Mouse (Mus musculus) neural tube, embryonic 14.5 days (tissue): Measurements from ENCODE around the gene Anks1b. TPM values are rescaled to one million over a fixed set of nuclear protein-coding genes. Genes with fewer than 3 reads are reported as not detected.

Experiments used
- ATAC-seq: fragments of 200-750 bp; cut with Nextera tagmentation; 2 replicates; pipeline ENCODE4 v1.8.0; 2017; ENCODE audit warnings: low read depth, mild to moderate bottlenecking, moderate TSS enrichment, moderate library complexity
- H3K27ac ChIP-seq: fragments of 300-500 bp; sonication (generic); 2 replicates; pipeline ENCODE4 v1.5.1; 2014; ENCODE audit warnings: low read depth, mild to moderate bottlenecking, control low read depth, low read length, moderate library complexity, mixed read lengths
- H3K27me3 ChIP-seq: fragments of 300-500 bp; sonication (generic); 2 replicates; pipeline ENCODE4 v1.6.1; 2014; ENCODE audit warnings: low read length; ENCODE audit not compliant: control insufficient read depth, insufficient read depth
- H3K36me3 ChIP-seq: fragments of 300-500 bp; sonication (generic); 2 replicates; pipeline ENCODE4 v1.6.1; 2014; ENCODE audit warnings: low read length, mixed read lengths; ENCODE audit not compliant: control insufficient read depth, insufficient read depth
- H3K4me1 ChIP-seq: fragments of 300-500 bp; sonication (generic); 2 replicates; pipeline ENCODE4 v1.6.1; 2014; ENCODE audit warnings: low read length; ENCODE audit not compliant: control insufficient read depth, insufficient read depth
- H3K4me2 ChIP-seq: fragments of 300-500 bp; sonication (generic); 2 replicates; pipeline ENCODE4 v1.6.1; 2014; ENCODE audit warnings: mild to moderate bottlenecking, low read depth, low read length, control low read depth
- H3K4me3 ChIP-seq: fragments of 300-500 bp; sonication (generic); 2 replicates; pipeline ENCODE4 v1.5.1; 2014; ENCODE audit warnings: low read depth, low read length, control low read depth, mixed read lengths
- H3K9ac ChIP-seq: fragments of 300-500 bp; sonication (generic); replicated peaks from 2 replicates; pipeline ENCODE4 v1.6.1; 2014; ENCODE audit warnings: low read depth, mild to moderate bottlenecking, control low read depth, low read length, mixed read lengths
- H3K9me3 ChIP-seq: fragments of 300-500 bp; sonication (generic); 2 replicates; pipeline ENCODE4 v1.6.1; 2016; ENCODE audit warnings: low read length; ENCODE audit not compliant: control insufficient read depth
- WGBS: fragments of 180-500 bp; shearing (Covaris S2); extraction: QIAGEN DNeasy Blood & Tissue Kit; methylation state at CpG from one replicate; pipeline ENCODE4 v1.1.7; 2014; 5-methylcytosine and 5-hydroxymethylcytosine counted together
- polyA plus RNA-seq: library from polyadenylated mRNA; unstranded; fragments of >200 nt; fragmentation: Nextera tagmentation; extraction: Ambion mirVana; gene quantifications from 2 replicates; pipeline ENCODE4 v1.2.1, GENCODE M21; 2014

Anks1b gene
- polyA plus RNA-seq, 1 experiment from 2014 or later: 79.1 TPM

DNA sequence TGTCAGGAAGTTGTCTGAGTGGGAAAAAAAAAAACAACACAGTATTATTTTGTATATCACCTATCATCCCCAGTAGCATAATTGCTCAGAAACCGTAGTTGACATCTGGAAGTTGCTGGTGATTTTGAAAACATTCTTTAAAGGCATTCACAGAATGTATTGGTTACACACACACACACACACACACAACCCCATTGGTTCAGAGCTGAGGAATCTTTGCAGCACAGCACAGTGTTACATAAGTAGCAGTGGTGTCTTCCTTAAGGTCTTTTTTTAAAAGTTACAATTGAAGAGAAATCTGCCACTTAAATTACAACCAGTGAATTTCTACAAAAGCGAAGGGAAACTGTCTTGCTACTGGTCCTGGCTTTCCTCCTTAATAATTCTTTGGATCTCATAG, 969.1 kb downstream of the Anks1b start:
- Histone ChIP-seq H3K36me3 (no peaks in the 10 kb centered on the region), H3K9me3 (no peaks in the 10 kb centered on the region), H3K27me3 (no peaks in the 10 kb centered on the region), H3K4me2 (no peak overlapping the region), H3K4me3 (no peak overlapping the region), H3K9ac (no peak overlapping the region), H3K27ac (no peak overlapping the region), H3K4me1 (no peaks in the 10 kb centered on the region)
- ATAC-seq: no peak
- WGBS: 82% methylated on average over 2 of the region's 2 CpGs

DNA sequence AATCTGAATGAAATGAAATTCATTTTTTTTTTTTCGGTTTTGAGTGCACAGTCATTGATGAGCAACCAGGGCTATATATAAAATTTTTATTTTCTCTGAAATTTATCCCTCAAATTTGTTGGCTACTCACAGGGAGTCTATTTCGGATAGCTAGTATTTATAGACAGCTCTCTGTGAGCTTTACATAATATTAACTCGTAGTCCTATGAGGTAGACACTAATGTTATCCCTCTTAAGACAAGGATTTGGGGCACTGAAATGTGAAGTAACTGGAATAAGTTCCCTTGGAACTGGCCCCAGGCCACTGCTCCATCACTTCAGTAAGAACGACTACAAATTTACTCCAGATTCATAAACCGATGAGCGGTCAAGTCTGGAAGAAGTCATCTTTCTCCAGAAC, 977.8 kb downstream of the Anks1b start:
- Histone ChIP-seq H3K9ac (no peak overlapping the region), H3K4me2 (no peak overlapping the region), H3K9me3 (no peaks in the 10 kb centered on the region), H3K27me3 (no peaks in the 10 kb centered on the region), H3K4me1 (no peaks in the 10 kb centered on the region), H3K36me3 (no peaks in the 10 kb centered on the region), H3K4me3 (no peak overlapping the region), H3K27ac (no peak overlapping the region)
- WGBS: 87% methylated on average over 6 of the region's 6 CpGs
- ATAC-seq: no peak

DNA sequence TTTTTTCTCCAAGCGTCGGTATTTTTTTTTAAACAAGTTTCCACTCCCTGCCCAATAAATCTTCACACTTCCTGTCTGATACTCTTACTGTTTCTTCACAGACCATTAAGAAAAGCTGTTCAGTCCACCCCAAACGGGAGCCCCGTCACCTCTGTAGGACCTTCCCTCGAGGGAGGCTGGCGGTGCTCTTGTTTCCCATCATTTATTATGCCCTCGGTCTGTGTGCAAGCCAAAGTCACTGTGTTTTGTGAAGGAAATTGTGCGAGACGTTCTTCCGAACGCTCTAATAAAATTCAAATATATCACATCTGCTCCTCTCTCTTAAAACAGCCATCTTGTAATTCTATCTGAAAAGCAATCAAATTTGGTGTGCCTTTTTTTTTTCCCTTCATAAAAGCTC, 978.7 kb downstream of the Anks1b start:
- WGBS: 17% methylated on average over 11 of the region's 11 CpGs

DNA sequence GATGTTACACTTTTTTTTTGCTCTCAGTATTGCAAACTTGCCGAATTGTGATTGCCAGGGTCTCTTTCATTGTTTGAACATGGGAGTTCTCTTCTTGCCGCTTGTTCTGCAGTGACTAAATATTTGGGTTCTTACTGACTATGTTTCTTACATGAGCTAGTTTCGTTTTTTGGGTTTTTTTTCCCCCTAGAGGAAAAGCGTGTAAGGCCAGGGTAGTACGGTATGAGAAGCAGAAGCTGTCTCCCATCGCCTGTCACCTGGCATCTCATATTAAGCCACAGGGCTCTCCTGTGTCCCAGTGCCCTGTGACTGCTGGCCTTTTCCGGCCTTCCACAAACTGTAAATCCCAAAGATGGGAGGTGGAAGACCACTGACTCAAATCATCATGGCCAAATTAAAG, 979.1 kb downstream of the Anks1b start:
- H3K4me1 ChIP-seq: no peaks in the 10 kb centered on the region
- H3K36me3 ChIP-seq: no peaks in the 10 kb centered on the region
- 66% methylated on average over 7 of the region's 7 CpGs for WGBS
- no peak overlapping the region for H3K27ac ChIP-seq
- ATAC-seq: 0 out of 2 replicates have a peak, but pooled peaks have one; percentile 38
- no peaks in the 10 kb centered on the region for H3K27me3 ChIP-seq
- H3K4me2 ChIP-seq: no peak overlapping the region
- H3K9ac ChIP-seq: no peak overlapping the region
- H3K9me3 ChIP-seq: no peaks in the 10 kb centered on the region
- H3K4me3 ChIP-seq: no peak overlapping the region

More for the DNA sequence above, 978.7 kb downstream of the Anks1b start:
- H3K4me1 ChIP-seq: no peaks in the 10 kb centered on the region
- H3K4me2 ChIP-seq: no peak overlapping the region
- H3K27me3 ChIP-seq: no peaks in the 10 kb centered on the region
- ATAC-seq: 0 out of 2 replicates have a peak, but pooled peaks have one; percentile 21
- H3K4me3 ChIP-seq: no peak overlapping the region
- no peak overlapping the region for H3K9ac ChIP-seq
- no peaks in the 10 kb centered on the region for H3K9me3 ChIP-seq
- H3K36me3 ChIP-seq: no peaks in the 10 kb centered on the region
- H3K27ac ChIP-seq: no peak overlapping the region

DNA sequence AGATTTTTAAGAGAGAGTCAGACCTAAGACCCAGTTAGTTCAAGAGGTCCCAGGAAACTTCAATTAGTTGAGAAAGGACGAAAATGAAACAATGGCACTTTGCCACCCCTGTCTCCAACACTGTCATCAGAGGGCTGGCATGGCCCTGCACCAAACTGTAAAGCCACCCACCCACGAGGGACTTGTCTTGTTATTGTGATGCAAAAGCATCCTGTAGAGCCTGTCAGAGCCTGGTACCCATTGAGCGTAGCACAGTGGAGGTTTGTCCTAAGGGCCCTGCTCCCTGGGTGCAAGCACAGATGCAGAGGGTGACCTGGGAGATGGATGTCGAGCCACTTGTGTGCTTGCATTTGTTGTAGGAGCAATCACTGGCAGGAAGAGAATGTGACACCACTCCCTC, 983.4 kb downstream of the Anks1b start:
- H3K4me2 ChIP-seq: no peak overlapping the region
- H3K4me1 ChIP-seq: no peaks in the 10 kb centered on the region
- H3K9ac ChIP-seq: no peak overlapping the region
- no peaks in the 10 kb centered on the region for H3K36me3 ChIP-seq
- H3K9me3 ChIP-seq: no peaks in the 10 kb centered on the region
- no peaks in the 10 kb centered on the region for H3K27me3 ChIP-seq
- H3K27ac ChIP-seq: no peak overlapping the region
- ATAC-seq: no peak
- 42% methylated on average over 4 of the region's 4 CpGs for WGBS
- H3K4me3 ChIP-seq: no peak overlapping the region

DNA sequence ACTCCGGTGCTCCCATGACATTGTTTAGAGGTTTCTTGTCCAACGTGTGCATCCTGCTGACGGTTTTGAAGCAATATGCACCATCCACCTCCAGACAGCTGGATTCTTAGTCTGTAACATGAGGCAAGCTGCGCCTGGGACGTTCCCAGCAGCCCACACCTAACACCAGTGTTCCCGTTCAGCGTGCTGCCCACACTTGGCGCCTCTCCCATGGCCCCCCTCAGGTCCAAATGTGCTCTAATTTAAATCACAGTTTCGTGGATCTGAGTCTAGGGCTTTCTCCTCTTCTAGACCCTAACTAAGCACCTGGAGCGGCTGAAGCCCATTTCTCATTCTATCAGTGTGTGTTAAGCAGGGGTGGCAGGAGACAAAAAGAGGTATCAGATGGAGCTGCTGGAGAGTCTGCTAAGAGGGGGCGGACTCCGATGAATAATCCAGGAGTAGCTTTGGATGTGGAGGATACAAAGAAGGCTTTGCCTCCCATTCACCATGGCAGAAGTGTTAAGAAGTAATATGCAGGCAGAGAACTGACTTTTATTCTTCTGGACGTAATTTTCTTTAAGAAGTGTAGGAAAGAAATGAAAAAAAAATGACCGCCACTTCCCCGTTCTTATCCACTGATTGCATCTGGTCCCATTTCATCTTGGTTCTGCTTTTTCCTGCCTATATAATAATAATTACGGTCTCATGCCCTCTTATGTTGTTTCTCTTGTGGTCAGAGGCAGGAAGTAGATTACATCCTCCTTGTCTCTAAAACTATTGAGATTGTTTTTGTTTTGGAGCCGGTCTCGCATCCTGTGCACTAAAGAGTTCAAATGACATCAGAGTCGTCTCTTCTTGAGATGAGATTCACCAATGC, 986.6 kb downstream of the Anks1b start:
- H3K27me3 ChIP-seq: no peaks in the 10 kb centered on the region
- 0 out of 2 replicates have a peak, but pooled peaks cover 5% of the 10 kb centered on the region for H3K4me1 ChIP-seq
- H3K4me3 ChIP-seq: no peak overlapping the region
- H3K36me3 ChIP-seq: no peaks in the 10 kb centered on the region
- H3K27ac ChIP-seq: no peak overlapping the region
- H3K9me3 ChIP-seq: no peaks in the 10 kb centered on the region
- no peak overlapping the region for H3K4me2 ChIP-seq
- no peak overlapping the region for H3K9ac ChIP-seq
- ATAC-seq: no peak
- 83% methylated on average over 19 of the region's 19 CpGs for WGBS

DNA sequence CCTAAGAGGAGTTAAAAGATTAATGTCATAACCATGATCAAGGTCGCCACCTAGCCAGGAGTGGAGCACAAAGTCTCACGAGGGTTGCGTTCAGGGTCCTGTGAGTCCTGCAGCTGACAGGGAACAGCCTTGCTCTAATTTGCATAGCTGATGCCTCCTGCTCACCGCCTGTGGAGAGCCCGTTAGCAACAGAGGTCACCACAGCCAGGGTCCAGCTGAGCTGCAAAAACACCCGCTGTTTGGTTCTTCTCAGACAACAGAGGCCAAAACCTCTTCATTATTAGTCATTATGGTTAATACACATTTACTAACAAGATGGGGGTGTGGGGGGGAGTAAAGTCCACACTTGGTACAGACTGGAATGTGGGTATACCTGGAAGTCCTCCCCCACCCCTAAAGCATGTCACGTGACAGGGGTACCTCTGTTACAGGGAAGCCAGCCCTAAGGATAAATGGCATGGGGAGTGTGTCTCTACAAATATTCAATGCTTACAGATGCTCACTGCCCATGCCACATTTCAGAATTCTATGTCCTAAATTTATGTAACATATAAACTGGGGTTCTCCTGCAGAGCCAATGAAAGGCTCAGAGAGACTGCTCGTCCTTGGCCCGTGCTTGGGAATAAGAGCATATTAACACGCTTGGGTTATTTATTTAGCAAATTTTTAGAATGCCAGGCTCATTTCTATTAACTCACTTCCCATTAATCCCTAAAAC, 990.7 kb downstream of the Anks1b start:
- WGBS: 11% methylated on average over 10 of the region's 10 CpGs
- H3K9me3 ChIP-seq: no peaks in the 10 kb centered on the region
- no peaks in the 10 kb centered on the region for H3K36me3 ChIP-seq
- H3K4me1 ChIP-seq: 0 out of 2 replicates have a peak, but pooled peaks cover 14% of the 10 kb centered on the region
- H3K4me3 ChIP-seq: no peak overlapping the region
- ATAC-seq: no peak; the same call in 1 of the 2 replicates
- H3K27ac ChIP-seq: no peak overlapping the region
- no peak overlapping the region for H3K9ac ChIP-seq
- no peaks in the 10 kb centered on the region for H3K27me3 ChIP-seq
- no peak overlapping the region for H3K4me2 ChIP-seq

DNA sequence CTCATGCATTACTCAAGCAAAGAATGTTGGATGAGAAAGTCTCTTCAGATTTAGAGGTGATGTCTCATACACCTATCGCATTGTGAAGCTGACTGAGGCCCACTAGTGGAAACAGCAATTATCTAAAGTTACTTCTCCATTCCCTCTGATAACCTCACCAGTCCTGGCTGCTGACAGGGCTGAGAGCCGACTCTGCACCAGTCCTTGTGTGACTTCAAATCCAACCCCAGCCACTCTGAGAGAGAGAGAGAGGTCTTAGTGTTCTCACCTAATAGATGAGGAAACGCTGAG, 991.2 kb downstream of the Anks1b start:
- 34% methylated on average over 3 of the region's 3 CpGs for WGBS
- Histone ChIP-seq H3K4me1 (0 out of 2 replicates have a peak, but pooled peaks cover 14% of the 10 kb centered on the region), H3K27me3 (no peaks in the 10 kb centered on the region), H3K4me2 (no peak overlapping the region), H3K9me3 (no peaks in the 10 kb centered on the region), H3K9ac (no peak overlapping the region), H3K36me3 (no peaks in the 10 kb centered on the region), H3K27ac (no peak overlapping the region), H3K4me3 (no peak overlapping the region)
- no peak; the same call in 1 of the 2 replicates for ATAC-seq

DNA sequence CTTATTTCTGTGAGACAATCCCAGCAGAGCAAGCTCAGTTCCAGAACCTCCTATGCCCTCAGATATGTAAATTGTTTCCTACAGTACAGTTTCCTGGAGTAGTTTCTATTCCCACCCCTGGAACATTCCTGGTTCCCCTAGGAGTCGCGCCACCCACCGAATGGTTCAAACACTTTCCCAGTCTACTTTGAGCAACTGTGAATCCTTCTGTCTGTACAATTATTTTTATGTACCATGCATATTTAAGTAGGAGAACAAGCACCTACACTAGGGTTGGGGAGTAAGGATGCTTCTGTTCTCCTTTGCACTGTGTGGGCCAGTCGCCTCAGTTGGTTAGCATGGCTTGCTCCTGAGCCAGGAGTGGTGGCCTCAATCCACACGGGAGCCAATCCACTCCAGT, 999.9 kb downstream of the Anks1b start:
- Histone ChIP-seq H3K9ac (no peak overlapping the region), H3K9me3 (no peaks in the 10 kb centered on the region), H3K4me1 (no peaks in the 10 kb centered on the region), H3K4me2 (no peak overlapping the region), H3K36me3 (no peaks in the 10 kb centered on the region), H3K27ac (no peak overlapping the region), H3K27me3 (no peaks in the 10 kb centered on the region), H3K4me3 (no peak overlapping the region)
- 91% methylated on average over 5 of the region's 5 CpGs for WGBS
- ATAC-seq: no peak
